ENCODE assay signal across 7 mouse cellular contexts in the genomic region with DNA sequence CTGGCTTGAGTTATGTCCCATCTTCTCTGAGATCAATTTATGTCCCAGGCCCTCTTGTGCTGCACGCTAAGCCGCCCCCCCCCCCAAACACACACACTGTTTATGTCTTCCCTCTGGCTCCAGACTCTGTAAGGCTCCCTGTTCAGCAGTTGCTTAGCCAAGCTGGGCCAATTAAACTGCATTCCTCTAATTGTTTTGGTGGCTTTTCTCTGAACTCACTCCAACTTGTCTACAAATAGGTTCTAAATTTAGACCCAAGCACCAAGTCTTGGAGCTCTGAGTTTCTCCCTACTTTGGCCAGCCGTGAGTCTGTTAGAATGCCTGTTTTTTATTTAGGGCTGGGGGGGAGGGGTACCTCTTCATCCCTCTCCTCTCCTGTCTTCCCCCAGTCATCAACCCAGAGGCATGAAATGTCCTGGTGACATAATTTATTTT.
DNase-seq lines count a peak whose midpoint lies in the region; ATAC-seq lines count a peak whose summit lies in the region.

No protein-coding gene starts in this region.

- H3K9me3 ChIP-seq in neural tube, embryonic 15.5 days (replicated peaks) = no peaks in the 10 kb centered on the region
- H3K9me3 ChIP-seq in forebrain, embryonic 12.5 days = no peaks in the 10 kb centered on the region
- H3K9me3 ChIP-seq in hindbrain, embryonic 12.5 days (replicated peaks) = no peaks in the 10 kb centered on the region

- no peak overlapping the region for H3K4me2 ChIP-seq in neural tube, embryonic 15.5 days
- H3K4me2 ChIP-seq in forebrain, embryonic 12.5 days = no peak overlapping the region
- no peak overlapping the region for H3K4me2 ChIP-seq in hindbrain, embryonic 12.5 days (replicated peaks)

- no peak overlapping the region for H3K27ac ChIP-seq in neural tube, embryonic 15.5 days (replicated peaks)
- H3K27ac ChIP-seq in forebrain, embryonic 12.5 days = peak overlapping the region; percentile 42
- no peak overlapping the region for H3K27ac ChIP-seq in hindbrain, embryonic 12.5 days

- peaks cover 30% of the 10 kb centered on the region for H3K4me1 ChIP-seq in neural tube, embryonic 15.5 days
- peaks cover 16% of the 10 kb centered on the region for H3K4me1 ChIP-seq in forebrain, embryonic 12.5 days
- H3K4me1 ChIP-seq in hindbrain, embryonic 12.5 days = peaks cover 15% of the 10 kb centered on the region

- no peak overlapping the region for H3K4me3 ChIP-seq in neural tube, embryonic 15.5 days (replicated peaks)
- H3K4me3 ChIP-seq in forebrain, embryonic 12.5 days (replicated peaks) = no peak overlapping the region
- H3K4me3 ChIP-seq in hindbrain, embryonic 12.5 days = no peak overlapping the region

- peak; percentile 22 for DNase-seq in neural tube, embryonic 10.5 days (ENCODE audit: extremely low spot score, low spot score)
- DNase-seq in kidney, postnatal 10 days = peak; percentile 49
- peak; percentile 32 for DNase-seq in retina, postnatal 1 day
- no peak for DNase-seq in cerebellum, postnatal 25 days

- H3K9ac ChIP-seq in neural tube, embryonic 15.5 days (replicated peaks) = no peak overlapping the region
- no peak overlapping the region for H3K9ac ChIP-seq in forebrain, embryonic 12.5 days
- H3K9ac ChIP-seq in hindbrain, embryonic 12.5 days = no peak overlapping the region

- H3K27me3 ChIP-seq in neural tube, embryonic 15.5 days (replicated peaks) = no peaks in the 10 kb centered on the region
- H3K27me3 ChIP-seq in forebrain, embryonic 12.5 days = no peaks in the 10 kb centered on the region
- no peaks in the 10 kb centered on the region for H3K27me3 ChIP-seq in hindbrain, embryonic 12.5 days

- ATAC-seq in neural tube, embryonic 15.5 days (ENCODE audit: low FRiP score) = no peak
- ATAC-seq in forebrain, embryonic 12.5 days (ENCODE audit: low FRiP score) = peak; percentile 57; the same call in 1 of the 2 replicates
- ATAC-seq in hindbrain, embryonic 12.5 days (ENCODE audit: low FRiP score) = no peak

- H3K36me3 ChIP-seq in neural tube, embryonic 15.5 days = no peaks in the 10 kb centered on the region
- no peaks in the 10 kb centered on the region for H3K36me3 ChIP-seq in forebrain, embryonic 12.5 days (replicated peaks)
- no peaks in the 10 kb centered on the region for H3K36me3 ChIP-seq in hindbrain, embryonic 12.5 days

- WGBS in neural tube, embryonic 15.5 days = 15% methylated on average over 3 of the region's 3 CpGs
- 19% methylated on average over 3 of the region's 3 CpGs for WGBS in forebrain, embryonic 12.5 days
- WGBS in hindbrain, embryonic 12.5 days = 46% methylated on average over 3 of the region's 3 CpGs

Comparison
In these comparisons a context has a peak if more than half of its experiments do, and no peak if none do; other contexts are left out.
1. DNase-seq: peak in neural tube, embryonic 10.5 days (single experiment), kidney, postnatal 10 days (single experiment) and retina, postnatal 1 day (single experiment); none in cerebellum, postnatal 25 days (0 of 2).